Mouse (Mus musculus): ENCODE results near the gene Slitrk5. TPM values are rescaled to one million over a fixed set of nuclear protein-coding genes. Genes with fewer than 3 reads are reported as not detected.

Slitrk5 gene
- polyA plus RNA-seq (2012; rRNA removed; ENCODE audit: low replicate concordance), result 0.02 and 0.04 TPM in 2 replicates

DNA sequence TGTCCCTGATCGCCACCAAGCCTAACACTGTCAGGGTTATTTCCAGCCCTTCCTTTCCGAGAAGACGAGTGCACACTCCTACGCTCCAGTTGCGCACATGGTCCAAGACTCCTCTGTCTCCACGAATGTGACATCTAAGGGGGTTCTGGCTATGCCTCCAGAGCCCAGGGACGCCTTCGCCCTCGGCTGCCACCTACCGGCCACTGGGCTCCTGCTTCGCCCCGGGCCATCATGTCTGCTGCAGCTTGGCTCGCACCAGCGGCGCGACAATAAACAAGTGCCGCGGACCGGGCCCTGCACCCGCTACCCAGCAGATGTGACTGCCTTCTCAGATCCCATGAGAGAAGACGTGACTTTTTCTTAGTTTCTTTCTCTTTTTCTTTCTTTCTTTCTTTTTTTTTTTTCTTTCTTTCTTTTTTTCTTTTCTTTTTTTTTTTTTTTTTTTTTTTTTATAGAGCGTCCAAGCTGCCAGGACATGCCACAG lies at the start of gene Slitrk5:
Gene Slitrk5, plus strand, starts transcription at position 434 of the 484 bp plus-strand sequence.

All from mammary gland, adult 2 months (tissue).